Mouse (Mus musculus): Measurements from ENCODE around the gene S1pr4. TPM values are rescaled to one million over a fixed set of nuclear protein-coding genes. Genes with fewer than 3 reads are reported as not detected.

The S1pr4 gene
- polyA plus RNA-seq, 1 experiment from 2014 or later = 2.8 TPM

Small RNA genes within 50 kb of the gene (microRNA-seq; reads per million reads assigned to microRNA genes)
- gene Gm25595 = not detected

Other genes with a start within 250 kb of the S1pr4 start
- 2.9 and 3.5 TPM in 2 replicates for gene Matk, start 247.2 kb downstream of the S1pr4 start, polyA plus RNA-seq (2015; fragmentation: Nextera tagmentation; extraction: Ambion mirVana)
- 202 and 210 TPM in 2 replicates for gene Mrpl54, start 233.2 kb downstream of the S1pr4 start, polyA plus RNA-seq (2015; fragmentation: Nextera tagmentation; extraction: Ambion mirVana)
- gene Apba3, start 233.2 kb downstream of the S1pr4 start, polyA plus RNA-seq (2015; fragmentation: Nextera tagmentation; extraction: Ambion mirVana) = 61.2 and 69.2 TPM in 2 replicates
- gene Tjp3, start 208.6 kb downstream of the S1pr4 start, polyA plus RNA-seq (2015; fragmentation: Nextera tagmentation; extraction: Ambion mirVana) = 29.3 and 32.9 TPM in 2 replicates
- 41.0 and 43.1 TPM in 2 replicates for gene Pip5k1c, start 207.2 kb downstream of the S1pr4 start, polyA plus RNA-seq (2015; fragmentation: Nextera tagmentation; extraction: Ambion mirVana)
- 36.6 and 37.9 TPM in 2 replicates for gene Cactin, start 179.0 kb downstream of the S1pr4 start, polyA plus RNA-seq (2015; fragmentation: Nextera tagmentation; extraction: Ambion mirVana)
- 18.6 and 19.6 TPM in 2 replicates for gene Tbxa2r, start 171.4 kb downstream of the S1pr4 start, polyA plus RNA-seq (2015; fragmentation: Nextera tagmentation; extraction: Ambion mirVana)
- 0.05 and 0.10 TPM in 2 replicates for gene Gipc3, start 156.9 kb downstream of the S1pr4 start, polyA plus RNA-seq (2015; fragmentation: Nextera tagmentation; extraction: Ambion mirVana)
- 90.6 and 93.2 TPM in 2 replicates for gene Hmg20b, start 149.7 kb downstream of the S1pr4 start, polyA plus RNA-seq (2015; fragmentation: Nextera tagmentation; extraction: Ambion mirVana)
- gene Mfsd12, start 142.6 kb downstream of the S1pr4 start, polyA plus RNA-seq (2015; fragmentation: Nextera tagmentation; extraction: Ambion mirVana) = 13.7 and 13.9 TPM in 2 replicates
- gene 4930404N11Rik, start 134.3 kb downstream of the S1pr4 start, polyA plus RNA-seq (2015; fragmentation: Nextera tagmentation; extraction: Ambion mirVana) = 2.0 and 2.2 TPM in 2 replicates
- gene Fzr1, start 121.6 kb downstream of the S1pr4 start, polyA plus RNA-seq (2015; fragmentation: Nextera tagmentation; extraction: Ambion mirVana) = 95.4 and 105 TPM in 2 replicates
- gene Dohh, start 115.7 kb downstream of the S1pr4 start, polyA plus RNA-seq (2015; fragmentation: Nextera tagmentation; extraction: Ambion mirVana) = 71.4 and 73.1 TPM in 2 replicates
- gene Gm48551, start 115.7 kb downstream of the S1pr4 start, polyA plus RNA-seq (2015; fragmentation: Nextera tagmentation; extraction: Ambion mirVana) = 3.0 and 3.1 TPM in 2 replicates
- gene Gm48552, start 111.1 kb downstream of the S1pr4 start, polyA plus RNA-seq (2015; fragmentation: Nextera tagmentation; extraction: Ambion mirVana) = 1.2 and 1.7 TPM in 2 replicates
- 7.9 and 9.0 TPM in 2 replicates for gene Smim24, start 107.1 kb downstream of the S1pr4 start, polyA plus RNA-seq (2015; fragmentation: Nextera tagmentation; extraction: Ambion mirVana)
- gene Nfic, start 44.5 kb downstream of the S1pr4 start, polyA plus RNA-seq (2015; fragmentation: Nextera tagmentation; extraction: Ambion mirVana) = 92.5 and 106 TPM in 2 replicates
- 0.40 and 0.67 TPM in 2 replicates for gene Celf5, start 17.4 kb downstream of the S1pr4 start, polyA plus RNA-seq (2015; fragmentation: Nextera tagmentation; extraction: Ambion mirVana)
- gene Ncln, start 3.7 kb downstream of the S1pr4 start, polyA plus RNA-seq (2015; fragmentation: Nextera tagmentation; extraction: Ambion mirVana) = 82.9 and 83.6 TPM in 2 replicates
- gene Gna15, start 24.1 kb upstream of the S1pr4 start, polyA plus RNA-seq (2015; fragmentation: Nextera tagmentation; extraction: Ambion mirVana) = 1.8 and 2.2 TPM in 2 replicates
- gene Gna11, start 45.1 kb upstream of the S1pr4 start, polyA plus RNA-seq (2015; fragmentation: Nextera tagmentation; extraction: Ambion mirVana) = 68.7 and 70.9 TPM in 2 replicates
- gene Aes, start 59.4 kb upstream of the S1pr4 start, polyA plus RNA-seq (2015; fragmentation: Nextera tagmentation; extraction: Ambion mirVana) = 377 and 416 TPM in 2 replicates
- 51.2 and 53.3 TPM in 2 replicates for gene Tle2, start 74.4 kb upstream of the S1pr4 start, polyA plus RNA-seq (2015; fragmentation: Nextera tagmentation; extraction: Ambion mirVana)
- 30.1 and 33.8 TPM in 2 replicates for gene Tle6, start 100.9 kb upstream of the S1pr4 start, polyA plus RNA-seq (2015; fragmentation: Nextera tagmentation; extraction: Ambion mirVana)
- 0.24 and 0.98 TPM in 2 replicates for gene BC025920, start 106.1 kb upstream of the S1pr4 start, polyA plus RNA-seq (2015; fragmentation: Nextera tagmentation; extraction: Ambion mirVana)
- 38.0 and 40.0 TPM in 2 replicates for gene Sirt6, start 127.7 kb upstream of the S1pr4 start, polyA plus RNA-seq (2015; fragmentation: Nextera tagmentation; extraction: Ambion mirVana)
- gene Ankrd24, start 128.4 kb upstream of the S1pr4 start, polyA plus RNA-seq (2015; fragmentation: Nextera tagmentation; extraction: Ambion mirVana) = 8.5 and 9.2 TPM in 2 replicates
- 4.8 and 5.0 TPM in 2 replicates for gene Gm10778, start 148.9 kb upstream of the S1pr4 start, polyA plus RNA-seq (2015; fragmentation: Nextera tagmentation; extraction: Ambion mirVana)
- gene Zfp433, start 204.7 kb upstream of the S1pr4 start, polyA plus RNA-seq (2015; fragmentation: Nextera tagmentation; extraction: Ambion mirVana) = 18.5 and 20.9 TPM in 2 replicates